Mouse (Mus musculus) olfactory bulb, adult 2 months (tissue): ENCODE measurements around the gene Adamts14. TPM values are rescaled to one million over a fixed set of nuclear protein-coding genes. Genes with fewer than 3 reads are reported as not detected.

ENCODE experiments used
- H3K27ac ChIP-seq: fragments of 200-500 bp; 2 replicates; pipeline ENCODE4 v1.5.1; 2012; ENCODE audit warnings: low read depth, low read length; ENCODE audit not compliant: insufficient read depth
- H3K4me1 ChIP-seq: fragments of 200-500 bp; 2 replicates; pipeline ENCODE4 v1.6.1; 2012; ENCODE audit warnings: low read length; ENCODE audit not compliant: control insufficient read depth, insufficient read depth
- H3K4me3 ChIP-seq: fragments of 200-500 bp; 2 replicates; pipeline ENCODE4 v1.5.1; 2012; ENCODE audit warnings: mild to moderate bottlenecking, low read depth, low read length, moderate library complexity; ENCODE audit not compliant: insufficient read depth
- CTCF ChIP-seq: fragments of 200-500 bp; IDR thresholded peaks from 2 replicates; pipeline ENCODE4 v1.5.1; 2012; ENCODE audit warnings: low read depth, mild to moderate bottlenecking, low read length, moderate library complexity; ENCODE audit not compliant: insufficient read depth
- POLR2A ChIP-seq: fragments of 200-500 bp; IDR thresholded peaks from 2 replicates; pipeline ENCODE4 v1.6.1; 2012; ENCODE audit warnings: mild to moderate bottlenecking, low read depth, low read length, moderate library complexity; ENCODE audit not compliant: insufficient read depth
- WGBS: fragments of 180-500 bp; shearing (Covaris S2); methylation state at CpG from one replicate; pipeline ENCODE4 v1.1.7; 2018; 5-methylcytosine and 5-hydroxymethylcytosine counted together
- polyA plus RNA-seq: library from polyadenylated mRNA; stranded (reverse); fragments of >200 nt; gene quantifications from 2 replicates; pipeline ENCODE4 v1.2.4, GENCODE M21; 2012; ENCODE audit warnings: low replicate concordance; ENCODE audit not compliant: missing spikeins, insufficient read depth, insufficient read length

Adamts14 gene
- polyA plus RNA-seq, 1 experiment, result not detected

DNA sequence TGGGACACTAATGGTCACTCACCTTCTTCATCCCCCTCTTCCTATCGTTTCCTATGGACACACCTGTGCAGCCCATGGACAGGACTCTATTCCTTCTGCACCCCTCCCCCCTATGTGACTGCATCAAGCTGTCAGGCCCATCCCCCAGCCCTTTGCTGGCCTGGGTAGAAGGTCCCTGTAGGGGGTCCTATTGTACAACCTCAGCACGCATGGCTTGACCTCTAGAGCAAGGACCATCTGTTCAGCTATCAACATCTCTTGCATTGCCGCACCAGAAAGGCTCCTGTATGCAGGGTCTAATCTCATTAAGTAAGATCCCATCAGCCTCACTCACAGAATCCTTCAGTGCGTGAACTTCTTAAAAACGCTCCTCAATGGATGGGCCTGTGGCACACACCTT, 47.5 kb downstream of the Adamts14 start:
- TF ChIP-seq POLR2A (no peak), CTCF (no peak)
- Histone ChIP-seq H3K27ac (no peak overlapping the region), H3K4me3 (no peak overlapping the region), H3K4me1 (no peaks in the 10 kb centered on the region)
- WGBS, result 87% methylated on average over 5 of the region's 5 CpGs

DNA sequence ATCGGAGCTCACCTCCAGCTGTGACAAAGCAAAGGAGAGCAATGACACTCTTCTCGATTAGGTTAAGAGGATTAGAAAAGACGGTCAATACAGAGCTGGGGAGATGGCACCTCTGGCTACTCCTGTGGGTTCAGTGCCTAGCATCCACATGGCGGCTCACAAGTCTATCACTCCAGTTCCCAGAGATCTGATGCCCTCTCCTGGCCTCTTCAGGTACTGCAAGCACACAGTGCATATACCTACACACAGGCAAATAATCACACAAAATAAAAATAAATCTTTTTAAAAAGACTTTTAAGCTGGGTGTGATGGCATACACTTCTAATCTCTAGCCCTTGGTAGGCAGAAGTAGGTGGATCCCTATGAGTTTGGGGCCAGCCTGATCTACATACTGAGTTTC, 53.9 kb downstream of the Adamts14 start:
- Histone ChIP-seq H3K4me1 (no peaks in the 10 kb centered on the region), H3K27ac (no peak overlapping the region), H3K4me3 (no peak overlapping the region)
- TF ChIP-seq CTCF (no peak), POLR2A (no peak)
- WGBS, result 98% methylated on average over 4 of the region's 4 CpGs

DNA sequence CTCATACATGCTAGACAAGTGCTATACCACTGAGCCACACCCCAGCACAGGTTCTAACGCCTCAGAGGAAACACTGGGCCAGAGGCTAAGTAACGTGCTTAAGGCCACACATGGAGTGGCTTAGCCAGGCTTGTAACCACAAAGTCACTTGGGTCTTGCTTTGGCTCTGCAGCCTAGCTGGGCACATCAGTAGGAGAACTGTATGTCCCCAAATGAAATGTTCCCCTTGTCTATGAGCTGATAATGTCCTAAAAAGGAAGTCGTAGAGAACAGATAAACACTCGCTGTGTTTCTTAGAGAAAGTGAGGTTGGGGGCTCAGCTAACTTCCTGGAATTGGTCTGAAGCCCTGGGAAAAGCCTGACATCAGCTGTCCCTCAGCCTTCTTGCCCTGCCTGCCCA, 57.1 kb downstream of the Adamts14 start:
- TF ChIP-seq CTCF, result no peak
- no peak for TF ChIP-seq POLR2A
- H3K4me3 ChIP-seq, result no peak overlapping the region
- H3K4me1 ChIP-seq, result no peaks in the 10 kb centered on the region
- no peak overlapping the region for H3K27ac ChIP-seq
- WGBS, result 90% methylated on average over 4 of the region's 4 CpGs

DNA sequence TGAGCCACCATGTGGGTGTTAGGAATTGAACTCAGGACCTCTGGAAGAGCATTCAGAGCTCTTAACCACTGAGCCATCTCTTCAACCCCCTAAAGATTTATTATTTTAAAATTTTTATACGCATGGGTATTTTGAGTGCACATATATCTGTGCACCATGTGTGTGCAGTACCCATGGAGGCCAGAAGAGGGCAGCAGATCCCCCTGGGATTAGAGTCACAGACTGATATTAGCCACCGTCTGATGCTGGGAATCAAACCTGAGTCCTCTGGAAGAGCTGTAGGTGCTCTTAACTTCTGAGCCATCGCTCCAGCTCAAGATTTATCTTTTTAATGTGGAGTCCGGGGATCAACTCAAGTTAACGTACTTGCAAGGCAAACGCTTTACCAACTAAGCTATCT, 57.6 kb downstream of the Adamts14 start:
- Histone ChIP-seq H3K27ac (no peak overlapping the region), H3K4me1 (no peaks in the 10 kb centered on the region), H3K4me3 (no peak overlapping the region)
- TF ChIP-seq CTCF, result no peak
- TF ChIP-seq POLR2A, result no peak
- WGBS, result 98% methylated on average over 6 of the region's 6 CpGs

GRCm38 (mm10) chr10:61212817-61213216, 60.4 kb downstream of the Adamts14 start:
- Histone ChIP-seq H3K4me3 (no peak overlapping the region), H3K27ac (no peak overlapping the region), H3K4me1 (no peaks in the 10 kb centered on the region)
- no peak for TF ChIP-seq POLR2A
- TF ChIP-seq CTCF, result no peak
- WGBS, result 25% methylated on average over 11 of the region's 11 CpGs

DNA sequence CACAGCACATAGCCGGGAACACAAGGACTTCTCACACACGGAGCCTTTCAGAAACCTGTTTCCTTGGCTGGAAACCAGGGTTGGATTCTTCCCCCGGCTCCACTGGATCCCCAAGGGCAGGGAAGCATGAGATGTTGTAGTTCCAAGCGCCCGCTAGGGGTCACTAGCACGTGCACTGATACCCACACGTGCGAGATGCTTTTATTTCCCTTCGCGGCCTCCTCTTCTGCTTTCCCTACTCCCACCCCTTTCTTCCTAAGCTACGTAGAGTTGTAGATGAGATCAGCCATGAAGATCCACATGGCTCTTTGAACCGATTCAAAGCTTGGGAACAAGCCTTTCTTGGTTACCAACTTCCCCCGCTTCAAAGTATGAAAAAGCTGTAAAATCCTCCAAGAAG, 61.5 kb downstream of the Adamts14 start:
- TF ChIP-seq POLR2A, result no peak
- 11% methylated on average over 13 of the region's 13 CpGs for WGBS

DNA sequence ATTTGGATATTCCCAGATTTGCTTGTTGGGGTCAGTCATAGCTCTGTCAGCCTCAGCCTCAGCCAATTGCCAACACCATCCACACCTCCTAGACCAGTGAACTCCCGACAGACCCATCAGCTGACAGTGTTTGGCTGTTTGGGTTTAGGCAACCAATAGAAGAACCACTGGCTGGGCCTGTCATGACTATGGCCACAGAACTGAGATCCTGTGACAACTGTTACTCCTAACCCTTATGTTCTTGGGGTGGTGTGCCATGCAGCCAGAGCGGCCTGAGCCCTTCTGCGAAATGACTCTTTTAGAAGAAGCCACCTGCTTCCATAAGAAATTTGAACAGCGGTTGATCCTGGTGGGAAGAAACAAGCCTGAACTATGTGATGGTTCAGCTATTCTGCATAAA, 62.1 kb downstream of the Adamts14 start:
- WGBS, result 88% methylated on average over 4 of the region's 4 CpGs
- no peak for TF ChIP-seq POLR2A
- TF ChIP-seq CTCF, result no peak
- Histone ChIP-seq H3K27ac (no peak overlapping the region), H3K4me3 (no peak overlapping the region), H3K4me1 (no peaks in the 10 kb centered on the region)

More for the DNA sequence above, 61.5 kb downstream of the Adamts14 start:
- no peak overlapping the region for H3K27ac ChIP-seq
- H3K4me1 ChIP-seq, result no peaks in the 10 kb centered on the region
- no peak overlapping the region for H3K4me3 ChIP-seq

GRCm38 (mm10) chr10:61208114-61208684, 65.0 kb downstream of the Adamts14 start:
- WGBS, result 88% methylated on average over 9 of the region's 9 CpGs
- Histone ChIP-seq H3K27ac (no peak overlapping the region), H3K4me1 (no peaks in the 10 kb centered on the region), H3K4me3 (no peak overlapping the region)
- no peak for TF ChIP-seq CTCF
- no peak for TF ChIP-seq POLR2A

DNA sequence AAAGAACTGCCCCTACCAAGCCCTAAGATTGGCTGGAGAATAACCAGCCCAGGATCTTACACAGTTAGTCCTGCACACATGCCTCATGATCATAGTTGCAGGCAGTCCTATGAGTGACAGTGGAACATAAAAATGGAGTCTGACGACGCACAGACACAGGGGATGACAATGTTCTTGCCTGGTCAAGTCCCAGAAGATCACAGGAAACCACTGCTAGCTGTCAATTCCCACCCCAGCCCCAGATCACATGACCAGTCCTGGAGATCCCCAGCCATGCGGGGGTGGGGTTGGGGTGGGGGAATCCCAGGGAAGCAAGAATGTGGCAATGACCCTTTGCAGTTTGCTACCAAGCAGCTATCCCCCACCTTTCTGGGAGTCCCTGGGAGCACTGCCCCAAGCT, 69.3 kb downstream of the Adamts14 start:
- Histone ChIP-seq H3K27ac (no peak overlapping the region), H3K4me1 (no peaks in the 10 kb centered on the region), H3K4me3 (no peak overlapping the region)
- TF ChIP-seq POLR2A (no peak), CTCF (no peak)
- 88% methylated on average over 3 of the region's 3 CpGs for WGBS
